In the genomic region with DNA sequence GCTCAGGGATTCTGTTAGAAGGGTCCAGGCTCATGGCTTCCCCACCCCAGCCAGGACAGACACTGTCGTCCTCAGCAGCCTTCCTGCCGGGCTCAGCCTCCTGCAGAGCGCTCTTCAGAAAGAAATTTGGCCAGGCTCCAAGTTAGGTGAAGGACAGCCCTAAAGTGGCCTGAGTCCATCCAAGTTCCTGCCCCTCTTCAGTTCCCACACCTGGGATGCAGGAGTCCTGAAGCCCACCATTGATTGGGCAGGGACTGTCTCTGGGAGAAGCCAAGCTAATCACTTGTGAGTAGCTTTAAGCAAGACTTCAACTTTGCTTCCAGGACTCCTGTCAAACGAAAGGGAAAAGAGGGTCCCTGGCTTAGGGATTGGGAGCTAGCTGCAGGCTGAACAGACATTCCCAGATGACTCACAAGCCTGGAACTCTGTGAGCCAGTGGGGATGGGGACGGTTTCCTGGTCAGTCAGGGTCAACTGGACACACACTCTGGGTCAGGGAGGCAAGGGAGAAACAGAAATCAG, we compare ENCODE assay signal across 11 mouse cellular contexts. TPM values are rescaled to one million over a fixed set of nuclear protein-coding genes. Genes with fewer than 3 reads are reported as not detected.
A peak's percentile ranks its signal among the peaks of the same experiment; 100 is the strongest.
DNase-seq lines count a peak whose midpoint lies in the region; ATAC-seq and TF ChIP-seq lines count a peak whose summit lies in the region.
"Had no signal": no experiment of that assay in that cellular context is flagged by ENCODE, and none has a peak within 500 bp of the region (broad histone marks: within the 10 kb centered on the region; RNA-seq: fewer than 3 reads in every experiment).

No protein-coding gene starts in this region.

- no peak overlapping the region for H3K4me3 ChIP-seq in lung, embryonic 15.5 days
- no peak overlapping the region for H3K4me3 ChIP-seq in heart, postnatal 0 days (ENCODE audit: low read depth, low read length)
- no peak overlapping the region for H3K4me3 ChIP-seq in stomach, embryonic 14.5 days (ENCODE audit: low read depth, low read length)

- no peak overlapping the region for H3K4me2 ChIP-seq in lung, embryonic 15.5 days
- H3K4me2 ChIP-seq in heart, postnatal 0 days (ENCODE audit: low read depth, low read length) = no peak overlapping the region
- no peak overlapping the region for H3K4me2 ChIP-seq in stomach, embryonic 14.5 days (replicated peaks; ENCODE audit: low read depth, low read length)

- H3K27ac ChIP-seq in lung, embryonic 15.5 days = peak overlapping the region; percentile 98
- peak overlapping the region; percentile 67 for H3K27ac ChIP-seq in heart, postnatal 0 days (ENCODE audit: low read depth)
- H3K27ac ChIP-seq in stomach, embryonic 14.5 days (ENCODE audit: low read length) = peak overlapping the region; percentile 96

- no peak for TF ChIP-seq CTCF in heart, postnatal 0 days (IDR thresholded peaks at IDR 0.05; ENCODE audit: low read depth)

- H3K9ac ChIP-seq in lung, embryonic 15.5 days = no peak overlapping the region
- H3K9ac ChIP-seq in heart, postnatal 0 days (replicated peaks; ENCODE audit: low read depth, low read length) = no peak overlapping the region
- H3K9ac ChIP-seq in stomach, embryonic 14.5 days (replicated peaks; ENCODE audit: low read depth, low read length) = no peak overlapping the region; the same call in 1 of the 2 replicates

- peak; percentile 33 to 51 for DNase-seq in adrenal gland, postnatal 36 days
- DNase-seq in adrenal gland, postnatal 4 days (ENCODE audit: low spot score in 2 of 2) = no peak
- DNase-seq in lung, adult 18-20 months = no peak
- no peak for DNase-seq in heart, postnatal 0 days (ENCODE audit: low spot score)
- DNase-seq in left cerebral cortex, postnatal 36 days (ENCODE audit: low spot score in 2 of 2) = no peak
- DNase-seq in spleen, postnatal 10 days (ENCODE audit: low spot score in 2 of 2) = no peak
- DNase-seq: left cerebral cortex, postnatal 4 days had no signal

- 7% methylated on average over 5 of the region's 5 CpGs for WGBS in lung, embryonic 15.5 days
- WGBS in heart, postnatal 0 days = 7% methylated on average over 5 of the region's 5 CpGs
- WGBS in stomach, embryonic 14.5 days = 14% methylated on average over 5 of the region's 5 CpGs

- H3K4me1 ChIP-seq in lung, embryonic 15.5 days = peaks cover 57% of the 10 kb centered on the region
- peaks cover 18% of the 10 kb centered on the region for H3K4me1 ChIP-seq in heart, postnatal 0 days (ENCODE audit: control insufficient read depth, insufficient read depth)
- H3K4me1 ChIP-seq in stomach, embryonic 14.5 days (ENCODE audit: control insufficient read depth, insufficient read depth, low read length) = peaks cover 44% of the 10 kb centered on the region

- no peaks in the 10 kb centered on the region for H3K27me3 ChIP-seq in lung, embryonic 15.5 days
- peaks cover 2% of the 10 kb centered on the region; the same call in 1 of the 2 replicates for H3K27me3 ChIP-seq in heart, postnatal 0 days (ENCODE audit: control insufficient read depth, insufficient read depth, low read length)
- no peaks in the 10 kb centered on the region for H3K27me3 ChIP-seq in stomach, embryonic 14.5 days (ENCODE audit: control insufficient read depth, insufficient read depth, low read length)

- H3K36me3 ChIP-seq in lung, embryonic 15.5 days = no peaks in the 10 kb centered on the region
- H3K36me3 ChIP-seq in heart, postnatal 0 days (replicated peaks; ENCODE audit: control insufficient read depth, insufficient read depth, low read length) = no peaks in the 10 kb centered on the region
- no peaks in the 10 kb centered on the region for H3K36me3 ChIP-seq in stomach, embryonic 14.5 days (ENCODE audit: control insufficient read depth, insufficient read depth, low read length)

- ATAC-seq in lung, embryonic 15.5 days (ENCODE audit: borderline replicate concordance, extremely low read depth, low FRiP score, low TSS enrichment) = no peak
- no peak for ATAC-seq in heart, postnatal 0 days (ENCODE audit: insufficient read depth, low read depth)
- ATAC-seq in stomach, embryonic 14.5 days (ENCODE audit: insufficient number of reproducible peaks, insufficient read depth, low FRiP score, low read depth) = no peak

- H3K9me3 ChIP-seq in lung, embryonic 15.5 days = no peaks in the 10 kb centered on the region
- no peaks in the 10 kb centered on the region for H3K9me3 ChIP-seq in heart, postnatal 0 days (replicated peaks; ENCODE audit: control insufficient read depth, low read length)
- H3K9me3 ChIP-seq in stomach, embryonic 14.5 days (ENCODE audit: control insufficient read depth, low read depth, low read length) = no peaks in the 10 kb centered on the region

- TF ChIP-seq EP300 in heart, postnatal 0 days (IDR thresholded peaks at IDR 0.05; ENCODE audit: low read depth) = no peak

- intact Hi-C loops in left cerebral cortex, postnatal 36 days (cut with DNase I) = no loop called here

RNA-seq across cellular contexts. Expression of a gene that starts 8.2 kb away (rescaled TPM):
- total RNA-seq in adrenal gland, postnatal 36 days (2021) = 100 to 1,000 TPM; 111 to 222 TPM
- 1,000 to 10,000 TPM in 1 of 2 experiments, 100 to 1,000 TPM in 1; 890 to 1,096 TPM for total RNA-seq in adrenal gland, postnatal 4 days (2021)
- polyA plus RNA-seq in lung, embryonic 15.5 days (2015; fragmentation: Nextera tagmentation; extraction: Ambion mirVana) = 1,191 and 1,256 TPM in 2 replicates
- total RNA-seq in heart, postnatal 0 days (2014; rRNA removed; ENCODE audit: low replicate concordance) = 263 and 322 TPM in 2 replicates
- polyA plus RNA-seq in heart, postnatal 0 days (2015; fragmentation: Nextera tagmentation; extraction: Ambion mirVana) = 334 and 345 TPM in 2 replicates
- polyA plus RNA-seq in stomach, embryonic 14.5 days (2014; fragmentation: Nextera tagmentation; extraction: Ambion mirVana) = 1,157 and 1,247 TPM in 2 replicates
- total RNA-seq in left cerebral cortex, postnatal 36 days (2021) = 10 to 100 TPM; 22.7 to 26.9 TPM

RNA-seq across cellular contexts. Expression of a gene that starts 39.6 kb away (rescaled TPM):
- total RNA-seq in adrenal gland, postnatal 36 days (2021) = not detected
- not detected for total RNA-seq in adrenal gland, postnatal 4 days (2021)
- not detected in 2 replicates for polyA plus RNA-seq in lung, embryonic 15.5 days (2015; fragmentation: Nextera tagmentation; extraction: Ambion mirVana)
- total RNA-seq in heart, postnatal 0 days (2014; rRNA removed; ENCODE audit: low replicate concordance) = not detected in 2 replicates
- polyA plus RNA-seq in heart, postnatal 0 days (2015; fragmentation: Nextera tagmentation; extraction: Ambion mirVana) = 0.27 TPM in 1 of 2 replicates, not detected in the other
- polyA plus RNA-seq in stomach, embryonic 14.5 days (2014; fragmentation: Nextera tagmentation; extraction: Ambion mirVana) = not detected in 2 replicates
- not detected for total RNA-seq in left cerebral cortex, postnatal 36 days (2021)
- polyA plus RNA-seq: neural tube, embryonic 11.5 days; thymus, postnatal 0 days had no signal

RNA-seq across cellular contexts. Expression of a gene that starts 48.3 kb away (rescaled TPM):
- not detected for total RNA-seq in adrenal gland, postnatal 36 days (2021)
- 1 to 10 TPM; 2.8 to 3.9 TPM for total RNA-seq in adrenal gland, postnatal 4 days (2021)
- 0.69 and 0.96 TPM in 2 replicates for polyA plus RNA-seq in lung, embryonic 15.5 days (2015; fragmentation: Nextera tagmentation; extraction: Ambion mirVana)
- total RNA-seq in heart, postnatal 0 days (2014; rRNA removed; ENCODE audit: low replicate concordance) = 47.5 and 313 TPM in 2 replicates
- 62.2 and 62.4 TPM in 2 replicates for polyA plus RNA-seq in heart, postnatal 0 days (2015; fragmentation: Nextera tagmentation; extraction: Ambion mirVana)
- polyA plus RNA-seq in stomach, embryonic 14.5 days (2014; fragmentation: Nextera tagmentation; extraction: Ambion mirVana) = 0.30 and 0.46 TPM in 2 replicates
- total RNA-seq in left cerebral cortex, postnatal 36 days (2021) = under 1 TPM; 0.50 to 0.69 TPM
- total RNA-seq: left cerebral cortex, postnatal 4 days had no signal

Comparison
In these comparisons a context has a peak if more than half of its experiments do, and no peak if none do; other contexts are left out.
1. DNase-seq: peak in adrenal gland, postnatal 36 days (2 of 2); none in adrenal gland, postnatal 4 days (0 of 2), lung, adult 18-20 months (0 of 2), heart, postnatal 0 days (single experiment), left cerebral cortex, postnatal 36 days (0 of 2) and spleen, postnatal 10 days (0 of 2).
2. Peak in every context shown above with its lines, with median percentiles within 50 percentile points of each other: H3K27ac ChIP-seq.